Mouse (Mus musculus) CD4-positive, CD25-positive, alpha-beta regulatory T cell, adult 4 months (primary cell): ENCODE results near the gene Sppl2b. TPM values are rescaled to one million over a fixed set of nuclear protein-coding genes. Genes with fewer than 3 reads are reported as not detected.

Experiments
- ATAC-seq: one replicate; pipeline ENCODE4 v1.8.0; 2017
- polyA plus RNA-seq, 2 experiments: library from polyadenylated mRNA; unstranded; fragments of 100-300 nt; shearing (Covaris generic); gene quantifications; one replicate each; pipeline ENCODE4 v1.2.1; 2017

Sppl2b gene
- polyA plus RNA-seq, 2 experiments from 2014 or later = 12.2 to 22.2 TPM

DNA sequence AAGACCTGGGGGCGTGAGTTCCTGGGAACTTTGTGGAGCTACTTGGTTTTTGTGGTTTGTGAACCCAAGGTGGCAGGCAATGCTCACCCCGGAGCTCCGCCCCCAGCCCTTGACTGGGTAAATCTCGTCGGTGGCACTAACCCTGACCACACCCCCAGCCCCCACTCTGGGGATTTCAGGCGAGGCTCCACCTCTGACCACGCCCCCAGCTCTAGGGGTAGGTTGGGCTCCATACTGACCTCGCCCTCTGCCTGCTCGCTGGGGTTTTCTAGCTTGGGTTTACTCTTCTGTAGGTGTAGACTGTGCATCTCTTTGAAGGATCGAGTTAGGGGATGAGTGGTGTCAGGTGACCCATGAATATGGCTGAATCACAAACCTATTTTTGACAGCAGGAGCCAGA is 6.5 kb upstream of the Sppl2b start:
- ATAC-seq = peak; percentile 84

DNA sequence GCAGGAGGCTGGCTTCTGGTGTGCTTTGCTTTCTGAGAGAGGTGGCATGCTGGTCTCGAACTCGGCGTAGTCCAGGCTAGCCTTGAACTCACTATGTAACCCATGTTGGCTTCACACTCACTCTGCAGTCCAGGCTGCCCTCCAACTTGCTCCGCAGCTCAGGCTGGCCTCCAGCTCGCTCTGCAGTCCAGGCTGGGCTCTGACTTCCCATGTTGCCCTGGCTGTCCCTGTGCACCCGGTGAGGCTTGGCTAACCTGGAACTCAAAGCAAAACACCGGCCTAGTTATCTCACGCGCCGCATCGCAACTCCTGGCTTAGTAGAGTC is 636 bp downstream of the Sppl2b start:
- no peak for ATAC-seq

DNA sequence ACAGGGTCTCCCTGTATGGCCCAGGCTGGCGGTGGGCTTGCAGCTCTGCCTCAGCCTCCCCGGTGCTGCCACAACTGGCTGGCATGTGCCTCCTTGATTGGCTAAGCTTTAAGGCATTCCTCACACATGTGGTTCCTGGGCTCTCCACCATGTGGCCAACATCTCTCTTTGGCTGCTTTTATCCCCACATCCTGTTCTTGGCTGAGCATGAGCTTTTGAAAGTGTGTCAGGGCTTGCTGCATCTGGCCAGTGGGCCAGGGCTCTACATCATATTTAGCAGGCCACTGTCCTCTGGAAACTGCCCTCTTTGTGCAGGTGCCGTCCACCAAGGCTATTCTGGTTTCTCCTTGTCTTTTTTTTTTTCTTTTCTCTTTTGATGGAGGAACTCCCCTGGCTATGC is 1.2 kb downstream of the Sppl2b start:
- no peak for ATAC-seq

DNA sequence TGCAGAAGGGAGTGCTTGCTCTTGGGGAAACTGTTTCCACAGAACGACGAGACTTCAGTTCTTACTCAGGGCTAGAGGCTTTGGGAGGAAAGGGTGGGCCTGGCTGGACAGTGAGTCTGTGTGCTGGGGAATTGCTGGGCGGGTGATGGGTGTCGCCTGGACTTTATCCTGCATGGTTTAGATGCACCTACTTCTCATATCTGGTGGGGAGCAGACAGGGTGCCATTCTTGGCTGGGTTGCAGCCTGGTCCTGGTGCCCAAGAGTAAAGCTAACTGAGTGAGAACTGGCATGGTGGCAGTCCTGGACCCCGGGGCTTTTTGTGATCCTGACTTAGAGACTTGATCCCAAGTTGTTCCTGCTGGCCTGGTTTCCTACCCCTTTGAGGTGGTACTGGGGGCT is 1.8 kb downstream of the Sppl2b start:
- no peak for ATAC-seq

DNA sequence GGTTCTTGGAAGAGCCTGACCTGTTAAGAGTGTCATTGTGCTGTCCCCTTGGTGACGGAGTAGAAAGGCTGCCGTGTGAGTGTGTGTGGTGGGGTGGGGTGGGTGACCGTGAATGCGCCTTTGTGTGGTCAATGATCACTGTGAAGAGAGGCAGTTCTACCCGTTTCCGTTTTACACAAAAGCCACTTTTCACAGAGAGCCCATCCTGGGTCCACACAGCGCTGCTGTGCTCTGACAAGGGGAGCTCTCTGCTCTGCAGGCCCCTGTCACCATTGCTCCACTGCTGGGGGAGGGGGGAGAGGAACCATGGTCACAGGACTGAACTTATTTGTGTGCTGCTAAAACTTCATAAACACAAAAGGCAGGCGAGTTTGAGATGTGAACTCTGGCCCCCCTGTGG is 2.3 kb downstream of the Sppl2b start:
- no peak for ATAC-seq

DNA sequence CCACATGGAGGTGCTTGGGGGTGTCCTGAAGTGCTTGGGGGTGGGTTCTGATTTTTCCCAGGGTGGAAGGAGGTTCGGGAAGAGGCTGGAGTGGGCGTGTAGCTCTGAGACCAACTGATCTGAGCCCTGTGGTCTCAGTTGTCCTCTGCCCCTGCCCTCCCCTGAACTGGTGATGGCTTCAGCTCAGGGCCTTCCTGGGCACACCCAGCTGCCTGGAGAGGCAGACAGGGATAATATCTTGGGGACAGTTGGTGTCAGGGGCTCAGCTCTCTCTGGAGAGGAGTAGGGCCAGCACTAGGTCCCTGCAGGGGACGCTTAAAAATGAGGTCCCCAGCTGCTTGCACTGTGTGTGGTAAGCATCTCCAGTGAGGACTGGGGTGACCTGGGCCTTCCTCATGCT is 2.8 kb downstream of the Sppl2b start:
- no peak for ATAC-seq

DNA sequence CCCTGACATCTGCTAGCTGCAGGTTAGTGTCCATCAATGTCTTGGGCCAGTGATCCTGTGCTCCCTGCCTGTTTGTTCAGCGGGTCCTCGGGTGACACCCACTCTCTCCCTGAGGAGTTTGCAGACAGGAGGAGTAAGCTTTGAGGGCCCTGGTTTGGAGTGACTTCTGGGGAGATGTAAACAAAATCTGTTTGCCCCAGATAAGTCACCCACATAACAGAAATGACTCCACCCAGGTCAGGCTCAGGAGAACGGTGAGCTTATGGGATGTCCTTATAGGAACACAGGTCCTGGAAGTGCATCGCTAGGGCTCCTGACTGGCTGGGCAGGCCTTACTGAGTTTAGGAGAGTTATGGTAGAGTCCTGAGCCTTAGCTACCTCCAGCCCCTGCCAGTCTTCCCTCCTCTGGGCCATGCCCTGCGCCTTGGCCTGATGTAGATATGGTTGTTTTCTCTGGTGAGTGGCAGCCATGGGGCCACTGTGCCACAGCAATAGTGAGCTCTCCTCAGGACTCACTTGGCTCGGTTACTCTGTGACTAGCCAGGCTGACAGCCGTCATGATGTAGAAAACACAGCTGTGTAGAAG is 3.4 kb downstream of the Sppl2b start:
- no peak for ATAC-seq

DNA sequence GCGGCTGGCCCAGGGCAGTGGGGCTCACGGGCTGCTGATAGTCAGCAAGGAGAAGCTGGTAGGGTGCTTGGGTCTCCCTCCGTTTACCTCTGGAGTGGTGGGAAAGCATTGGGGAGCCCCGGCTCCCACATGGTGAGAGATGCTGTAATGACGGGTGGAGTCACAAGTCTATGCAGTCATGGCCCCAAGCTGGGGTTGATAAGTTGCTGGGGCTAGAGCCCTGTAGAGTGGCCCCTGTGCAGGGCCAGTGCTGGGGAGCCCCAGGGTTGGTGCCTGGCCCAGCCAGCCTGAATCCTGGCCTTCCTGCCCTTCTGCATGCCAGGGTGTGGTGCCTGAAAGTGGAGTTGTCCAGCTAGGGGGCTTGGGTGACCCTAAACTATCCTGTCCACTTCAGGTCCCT is 7.2 kb downstream of the Sppl2b start:
- ATAC-seq = no peak

DNA sequence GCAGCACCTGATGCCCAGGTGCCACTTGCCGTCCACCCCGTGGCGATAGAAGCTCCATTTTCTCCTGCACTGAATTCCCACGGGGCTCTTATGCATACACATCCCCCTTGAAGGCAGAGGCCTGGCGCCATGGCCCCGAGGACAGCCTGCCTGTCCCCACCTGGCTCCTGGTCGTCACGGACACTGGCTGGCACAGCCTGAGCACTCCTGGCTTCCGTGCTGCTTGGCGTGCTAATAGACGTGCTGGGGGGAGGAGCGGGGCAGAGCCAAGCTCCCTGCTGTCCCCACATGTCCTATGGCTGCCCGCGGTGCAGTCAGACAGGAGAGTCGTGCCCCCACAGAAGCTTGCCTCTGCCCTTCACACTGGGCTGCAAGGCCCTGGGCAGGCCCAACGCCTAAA is 9.4 kb downstream of the Sppl2b start:
- no peak for ATAC-seq

DNA sequence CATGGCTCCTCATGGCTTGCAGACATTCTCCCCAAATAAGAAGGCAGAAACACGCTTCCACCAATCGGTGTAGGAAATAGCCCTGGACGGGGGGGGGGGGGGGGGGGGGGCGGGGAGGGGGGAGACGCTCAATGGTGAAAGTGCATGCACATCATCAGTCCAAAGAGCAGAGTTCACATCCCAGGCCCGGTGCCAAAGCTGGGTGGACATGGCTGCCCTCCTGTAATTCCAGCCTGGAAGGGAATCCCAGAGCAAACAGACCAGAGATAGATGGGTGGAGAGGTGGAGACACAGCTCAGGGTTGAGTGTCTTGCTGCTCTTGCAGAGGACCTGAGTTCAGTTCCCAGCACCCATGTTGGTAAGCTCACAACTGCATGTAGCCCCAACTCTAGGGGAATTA is 15.9 kb downstream of the Sppl2b start:
- ATAC-seq = no peak

DNA sequence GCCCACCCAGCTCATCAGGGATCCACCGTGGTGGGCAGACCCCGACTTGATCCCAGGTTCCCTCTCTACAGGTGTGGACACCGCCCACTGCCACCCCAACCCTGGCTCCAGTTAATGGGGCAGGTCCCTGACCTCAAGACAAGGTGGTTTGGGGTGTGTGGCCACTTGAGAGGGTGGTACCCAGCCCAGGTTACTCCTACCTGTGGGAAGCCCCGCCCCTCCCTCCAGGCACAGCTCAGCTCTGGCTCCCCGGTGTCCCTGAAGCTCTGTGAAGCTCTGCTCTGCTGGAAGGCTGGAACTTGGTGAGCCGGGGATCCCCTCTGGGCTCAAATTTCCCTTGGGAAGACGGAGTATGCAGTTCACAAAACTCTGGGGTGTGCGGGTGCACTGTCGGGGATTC is 16.5 kb downstream of the Sppl2b start, which contains the start of gene Tmprss9:
TSS of gene Tmprss9 (plus strand) at position 268 of the 400 bp plus-strand sequence.
- ATAC-seq = no peak

DNA sequence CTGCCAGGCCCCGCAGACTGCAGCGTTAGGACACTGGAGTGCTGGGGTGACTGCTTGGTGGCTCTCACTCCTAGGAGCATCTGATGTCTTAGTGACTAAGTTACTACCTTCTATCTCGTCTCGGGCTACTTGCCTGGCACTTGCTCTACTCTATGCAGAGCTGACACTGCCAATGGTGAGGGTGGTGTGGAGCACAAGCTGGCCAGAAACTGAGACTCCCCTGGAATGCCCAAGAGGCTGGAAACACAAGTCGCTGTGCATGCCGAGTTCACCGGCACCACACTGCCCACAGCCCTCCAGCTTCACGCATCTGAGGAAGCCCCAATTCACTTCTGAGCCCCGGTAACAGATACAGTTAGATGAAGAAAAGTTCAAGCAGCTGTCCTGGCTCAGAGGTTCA is 19.0 kb downstream of the Sppl2b start:
- no peak for ATAC-seq

DNA sequence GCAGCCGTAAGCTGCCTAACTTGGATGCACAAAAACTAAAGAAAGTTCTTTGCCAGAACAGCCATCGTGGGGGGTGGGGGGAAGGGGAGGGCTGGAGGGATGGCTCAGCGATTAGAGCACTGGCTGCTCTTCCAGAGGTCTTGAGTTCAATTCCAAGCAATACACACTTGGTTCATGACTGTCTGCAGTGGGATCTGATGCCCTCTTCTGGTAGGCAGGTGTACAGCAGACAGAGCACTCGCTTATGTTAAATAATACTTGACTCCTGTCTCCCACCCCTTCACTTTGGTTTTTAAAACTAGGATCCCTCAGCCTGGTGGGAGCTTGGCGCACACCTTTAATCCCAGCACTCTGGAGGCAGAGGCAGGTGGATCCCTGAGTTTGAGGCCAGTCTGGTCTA is 21.0 kb downstream of the Sppl2b start:
- peak; percentile 60 for ATAC-seq

DNA sequence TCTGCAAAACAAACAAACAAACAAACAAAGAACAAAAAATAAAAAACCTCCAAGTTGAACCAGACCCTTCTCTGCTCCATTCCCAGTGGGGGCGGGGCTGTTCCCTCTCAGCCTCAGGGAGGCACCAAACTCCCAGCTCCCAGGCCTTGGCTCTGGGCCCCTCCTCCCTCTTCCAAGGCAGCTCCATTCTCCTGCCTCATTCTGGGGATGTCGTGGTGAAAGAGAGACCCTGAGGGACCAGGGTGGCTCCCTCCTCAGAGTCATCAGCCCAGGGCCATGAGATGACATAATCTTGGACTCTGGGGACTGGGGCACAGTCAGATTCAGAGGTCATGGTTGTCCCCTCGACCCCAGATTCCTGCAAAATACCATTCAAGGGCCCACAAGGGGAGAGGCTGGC is 21.5 kb downstream of the Sppl2b start:
- ATAC-seq = no peak

DNA sequence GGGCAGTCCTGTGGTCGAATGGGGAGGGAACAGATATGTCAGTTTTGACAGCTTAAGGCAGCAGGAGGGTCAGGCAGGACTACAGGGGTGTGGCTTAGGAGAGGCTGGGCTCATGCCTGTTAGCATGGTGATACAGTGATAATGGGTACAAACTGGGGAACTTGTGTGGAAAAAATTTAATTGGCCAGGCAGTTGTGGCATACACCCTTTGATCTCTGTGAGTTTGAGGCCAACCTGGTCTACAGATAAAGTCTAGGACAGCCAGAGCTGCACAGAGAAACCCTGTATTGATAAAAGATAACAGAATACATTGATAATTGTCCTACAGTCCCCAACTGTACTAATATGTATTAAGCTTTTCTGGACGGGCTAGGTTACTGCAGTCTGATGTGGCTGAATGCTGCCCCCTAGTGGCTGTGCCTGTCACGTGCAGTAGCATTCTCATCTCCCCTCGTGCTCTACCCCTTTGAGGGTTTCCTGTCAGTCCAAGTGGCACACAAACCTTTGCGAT is 25.1 kb downstream of the Sppl2b start:
- peak; percentile 72 for ATAC-seq

DNA sequence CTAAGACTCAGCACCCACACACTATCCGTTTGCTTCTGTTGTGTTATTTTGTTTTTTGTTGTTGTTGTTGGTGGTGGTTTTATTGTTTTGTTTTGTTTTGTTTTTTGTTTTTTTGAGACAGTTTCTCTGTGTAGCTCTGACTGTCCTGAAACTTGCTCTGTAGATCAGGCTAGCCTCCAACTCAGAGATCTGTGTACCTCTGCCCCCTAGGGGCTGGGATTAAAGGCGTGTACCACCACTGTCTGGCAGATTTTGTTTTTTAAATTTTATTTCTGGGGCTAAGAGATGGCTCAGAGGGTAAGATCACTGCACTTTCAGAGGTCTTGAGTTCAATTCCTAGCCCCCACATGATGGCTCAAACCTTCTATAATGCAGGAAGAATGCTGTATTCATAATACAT is 25.8 kb downstream of the Sppl2b start:
- ATAC-seq = no peak

DNA sequence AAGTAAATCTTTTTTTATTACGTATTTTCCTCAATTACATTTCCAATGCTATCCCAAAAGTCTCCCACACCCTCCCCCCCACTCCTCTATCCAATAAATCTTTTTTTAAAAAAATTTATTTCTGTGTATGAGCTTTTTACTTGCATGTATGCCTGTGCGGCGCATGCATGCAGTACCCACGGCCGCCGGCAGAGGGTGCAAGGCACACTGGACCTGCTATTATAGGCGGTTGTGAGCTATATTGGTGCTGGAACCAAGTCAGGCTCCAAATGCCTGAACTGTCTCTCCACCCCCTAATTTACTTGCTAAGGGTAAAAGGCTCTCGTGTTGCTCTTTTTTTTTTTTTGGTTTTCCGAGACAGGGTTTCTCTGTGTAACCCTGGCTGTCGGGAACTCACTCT is 26.2 kb downstream of the Sppl2b start:
- no peak for ATAC-seq

DNA sequence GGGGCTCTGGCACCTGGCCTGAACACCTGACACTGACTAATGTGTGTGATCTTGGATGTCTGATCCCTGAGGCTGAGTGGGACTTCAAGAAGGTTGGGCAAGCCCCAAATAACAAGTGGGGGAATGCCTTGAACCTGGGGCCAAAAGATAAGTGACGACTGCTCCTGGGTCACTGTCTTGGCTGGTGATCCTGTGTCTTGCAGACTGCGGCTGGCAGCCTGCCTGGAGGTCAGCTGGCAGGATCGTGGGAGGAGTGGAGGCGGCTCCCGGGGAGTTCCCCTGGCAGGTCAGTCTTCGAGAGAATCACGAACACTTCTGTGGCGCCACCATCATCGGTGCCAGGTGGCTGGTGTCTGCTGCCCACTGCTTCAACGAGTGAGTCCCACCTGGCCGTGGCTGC is 32.1 kb downstream of the Sppl2b start:
- ATAC-seq = no peak

DNA sequence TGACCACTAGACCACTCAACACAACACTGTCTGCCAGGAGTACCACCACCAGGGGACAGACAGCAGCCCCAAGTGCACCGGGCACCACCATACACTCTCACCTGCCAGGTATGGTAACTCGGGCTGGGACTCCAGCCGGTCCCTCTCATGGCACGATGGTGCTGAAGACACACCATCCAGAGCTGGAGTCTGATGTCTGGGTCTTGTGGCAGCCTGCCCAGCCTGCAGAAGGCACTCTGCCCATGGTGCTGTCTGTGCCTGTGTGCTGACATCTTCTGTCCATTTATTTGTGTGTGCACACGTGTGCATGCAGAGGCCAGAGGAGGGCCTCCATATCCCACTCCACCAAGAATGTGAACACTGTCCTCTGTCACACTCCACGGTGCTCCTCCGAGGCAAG is 40.0 kb downstream of the Sppl2b start:
- no peak for ATAC-seq

DNA sequence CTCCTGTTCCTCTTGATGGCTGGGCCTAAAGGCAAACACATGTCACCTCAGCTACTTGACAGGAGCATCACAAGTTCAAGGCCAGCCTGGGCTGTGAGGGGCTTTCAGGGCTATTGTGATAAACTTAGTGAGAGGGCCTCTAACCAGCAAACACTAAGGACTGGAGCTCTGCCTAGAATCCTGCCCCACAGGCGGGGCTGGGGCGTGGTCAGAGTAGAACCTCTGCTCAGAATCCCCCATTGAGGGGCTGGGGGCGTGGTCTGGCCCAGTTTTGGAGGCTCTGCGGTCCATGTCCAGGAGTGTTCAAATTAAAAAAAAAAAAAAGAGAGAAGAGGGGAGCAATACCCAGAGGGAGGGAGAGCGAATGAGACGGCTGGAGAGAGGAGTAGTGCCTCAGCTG is 40.6 kb downstream of the Sppl2b start:
- ATAC-seq = no peak

DNA sequence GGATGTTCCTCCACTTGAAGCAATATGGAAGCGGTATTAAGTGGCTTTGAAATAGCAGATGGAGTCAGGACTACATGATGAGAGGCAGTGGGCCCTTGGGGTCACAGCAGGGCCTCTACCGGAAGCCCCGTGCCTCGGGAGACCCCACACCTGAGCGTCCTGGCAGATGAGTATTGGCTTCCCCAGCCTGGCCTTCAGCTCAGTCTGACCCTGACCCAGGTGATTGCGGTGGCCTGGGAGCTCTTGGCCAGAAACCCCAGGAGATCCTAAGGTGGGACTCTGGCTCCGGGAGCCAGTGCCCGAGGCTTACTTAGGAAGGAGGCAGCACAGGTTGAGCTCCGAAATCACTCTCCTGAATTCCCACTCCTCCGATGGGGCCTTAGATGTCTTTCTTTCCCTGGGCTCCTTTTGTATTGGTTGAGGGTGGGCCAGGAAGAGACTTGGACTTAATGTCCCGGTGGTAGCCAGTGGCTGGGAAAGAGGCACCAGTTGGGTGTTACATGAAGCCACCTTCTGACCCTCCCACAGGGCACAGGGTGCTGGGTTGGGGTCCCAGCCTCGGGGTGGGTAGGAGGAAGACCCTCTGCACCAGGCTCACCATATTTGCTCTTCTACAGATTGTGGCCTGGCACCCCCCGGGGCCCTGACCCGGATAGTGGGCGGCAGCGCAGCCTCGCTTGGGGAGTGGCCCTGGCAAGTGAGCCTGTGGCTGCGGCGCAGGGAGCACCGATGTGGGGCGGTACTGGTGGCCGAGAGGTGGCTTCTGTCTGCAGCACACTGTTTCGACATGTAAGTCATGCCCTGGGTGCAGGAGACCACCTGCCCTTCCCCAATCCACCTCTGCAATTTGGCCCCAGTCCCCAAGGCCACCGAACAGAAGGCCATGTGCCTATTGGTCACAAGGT is 41.8 kb downstream of the Sppl2b start:
- ATAC-seq = no peak

DNA sequence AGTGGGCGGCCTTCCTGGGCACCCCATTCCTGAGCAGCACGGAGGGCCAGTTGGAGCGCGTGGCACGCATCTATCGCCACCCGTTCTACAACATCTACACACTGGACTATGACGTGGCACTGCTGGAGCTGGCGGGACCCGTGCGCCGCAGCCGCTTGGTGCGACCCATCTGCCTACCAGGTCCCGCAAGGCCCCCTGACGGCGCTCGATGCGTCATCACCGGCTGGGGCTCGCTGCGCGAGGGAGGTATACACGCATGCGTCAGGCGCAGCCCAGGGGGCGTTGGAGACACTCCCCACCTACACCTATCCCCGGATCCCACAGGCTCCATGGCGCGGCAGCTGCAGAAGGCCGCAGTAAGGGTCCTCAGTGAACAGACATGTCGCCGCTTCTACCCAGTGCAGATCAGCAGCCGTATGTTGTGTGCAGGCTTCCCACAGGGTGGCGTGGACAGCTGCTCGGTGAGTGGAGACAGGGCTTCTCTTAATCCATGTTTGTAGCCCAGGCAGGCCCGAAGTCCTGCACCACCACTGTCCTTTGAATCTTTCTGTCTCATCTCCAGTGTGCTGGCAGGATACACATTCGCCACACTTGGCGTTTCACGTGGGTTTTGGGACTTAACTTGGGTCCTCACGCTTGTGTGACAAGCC is 42.9 kb downstream of the Sppl2b start:
- no peak for ATAC-seq

DNA sequence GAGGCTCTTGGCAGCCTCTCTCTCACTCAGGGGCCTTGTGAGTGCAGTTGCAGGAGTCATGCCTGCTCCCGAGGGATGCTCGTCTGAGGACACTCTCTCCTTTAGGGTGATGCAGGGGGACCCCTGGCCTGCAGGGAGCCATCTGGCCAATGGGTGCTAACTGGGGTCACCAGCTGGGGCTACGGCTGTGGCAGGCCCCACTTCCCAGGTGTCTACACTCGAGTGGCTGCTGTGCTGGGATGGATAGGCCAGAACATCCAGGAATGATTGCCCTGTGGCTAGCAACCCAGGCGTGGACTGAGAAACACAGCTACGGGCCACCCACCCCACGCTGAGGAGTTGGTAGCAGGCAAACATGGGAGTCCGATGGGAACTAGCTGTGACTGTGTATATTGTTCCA is 44.0 kb downstream of the Sppl2b start:
- no peak for ATAC-seq
